Mouse (Mus musculus): Measurements from ENCODE around the gene Mapk1ip1. TPM values are rescaled to one million over a fixed set of nuclear protein-coding genes. Genes with fewer than 3 reads are reported as not detected.

Mapk1ip1 gene
- polyA plus RNA-seq, 1 experiment from 2014 or later, result 12.6 TPM

DNA sequence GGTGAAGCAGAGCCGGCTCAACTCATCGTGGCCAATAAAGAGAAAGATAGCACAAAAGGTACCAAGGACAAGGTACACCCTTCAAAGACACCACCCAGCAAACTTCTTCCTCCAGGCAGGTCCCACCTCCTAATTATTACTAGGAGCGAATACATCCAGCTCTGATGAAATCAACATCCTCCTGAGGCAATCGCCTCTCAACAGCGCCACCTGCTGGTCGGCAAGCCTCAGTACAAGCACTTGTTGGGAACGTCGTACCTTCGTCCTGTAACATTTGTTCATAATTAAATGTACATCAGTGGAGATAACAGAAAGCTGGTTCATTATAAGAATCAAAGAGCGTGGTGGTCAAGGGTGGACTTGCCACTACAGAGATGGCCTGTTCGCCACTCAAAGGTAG lies 18.3 kb downstream of the Mapk1ip1 start:
- no peaks in the 10 kb centered on the region for H3K36me3 ChIP-seq
- 16% methylated on average over 11 of the region's 11 CpGs for WGBS
- peaks cover 2% of the 10 kb centered on the region; the same call in 1 of the 2 replicates for H3K4me1 ChIP-seq
- H3K9me3 ChIP-seq, result no peaks in the 10 kb centered on the region
- no peak for ATAC-seq (ENCODE audit: insufficient number of reproducible peaks, insufficient read depth, low FRiP score, low TSS enrichment)
- no peak overlapping the region for H3K4me3 ChIP-seq
- no peak overlapping the region for H3K27ac ChIP-seq
- no peak overlapping the region for H3K4me2 ChIP-seq (replicated peaks)
- H3K9ac ChIP-seq, result no peak overlapping the region
- H3K27me3 ChIP-seq, result no peaks in the 10 kb centered on the region

DNA sequence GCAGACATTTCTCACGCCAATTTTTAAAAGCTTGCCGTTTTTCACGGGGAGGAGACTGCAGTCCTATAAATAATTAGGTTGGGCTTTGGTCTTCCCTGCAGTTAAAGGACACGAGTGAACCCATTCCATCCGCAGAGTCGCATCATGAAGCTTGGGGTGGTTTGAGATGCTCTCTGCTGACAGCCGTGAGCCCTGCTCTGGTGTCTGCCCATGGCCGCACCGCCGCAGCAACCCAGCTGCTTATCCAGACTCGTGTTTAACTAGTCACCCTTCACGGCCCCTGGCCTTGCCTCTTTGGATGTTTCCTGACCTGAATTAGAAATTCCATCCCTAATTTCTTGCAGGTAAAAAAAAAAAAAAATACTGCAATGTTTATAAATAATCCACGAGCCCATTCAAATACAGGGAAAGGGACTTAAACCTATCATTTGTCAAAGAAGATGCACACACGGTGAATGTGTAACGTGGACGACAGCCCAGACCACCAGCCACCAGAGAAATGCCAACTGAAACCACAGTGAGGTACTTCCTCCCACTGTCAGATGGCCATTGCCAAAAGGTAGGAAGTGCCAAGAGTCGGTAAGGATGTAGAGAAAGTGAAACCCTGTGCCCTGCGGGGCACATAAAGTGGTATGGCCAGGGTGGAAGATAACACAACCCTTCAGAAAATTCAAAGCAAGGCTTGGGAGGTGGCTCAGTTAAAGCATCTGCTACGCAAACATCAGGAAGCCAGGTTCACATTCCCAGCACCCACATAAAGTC lies 20.9 kb downstream of the Mapk1ip1 start:
- H3K4me2 ChIP-seq (replicated peaks), result no peak overlapping the region
- H3K4me1 ChIP-seq, result peaks cover 2% of the 10 kb centered on the region; the same call in 1 of the 2 replicates
- H3K4me3 ChIP-seq, result no peak overlapping the region
- H3K9me3 ChIP-seq, result no peaks in the 10 kb centered on the region
- H3K36me3 ChIP-seq, result no peaks in the 10 kb centered on the region
- no peak overlapping the region for H3K27ac ChIP-seq
- WGBS, result 83% methylated on average over 19 of the region's 19 CpGs
- ATAC-seq (ENCODE audit: insufficient number of reproducible peaks, insufficient read depth, low FRiP score, low TSS enrichment), result no peak
- no peak overlapping the region for H3K9ac ChIP-seq
- no peaks in the 10 kb centered on the region for H3K27me3 ChIP-seq

DNA sequence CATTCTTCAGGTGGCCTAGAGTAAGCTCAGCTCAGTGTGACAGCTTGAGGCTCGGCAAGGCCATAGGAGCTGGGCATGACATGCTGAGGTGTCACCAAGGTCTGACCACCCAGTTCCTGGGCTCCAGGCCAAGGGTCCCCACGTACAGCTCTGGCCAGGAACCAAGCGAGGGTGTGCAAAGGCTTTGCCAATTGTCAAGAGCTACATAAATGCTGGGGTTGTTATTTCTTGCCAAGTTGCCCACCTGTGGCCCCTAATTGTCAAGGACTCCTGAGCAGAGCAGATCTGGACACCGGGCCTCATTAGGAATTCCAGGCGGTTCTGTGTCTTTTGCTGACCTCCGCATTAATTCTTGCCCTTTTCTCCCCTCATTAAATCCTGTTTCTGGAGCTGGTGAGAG lies 21.6 kb downstream of the Mapk1ip1 start:
- Histone ChIP-seq H3K27me3 (no peaks in the 10 kb centered on the region), H3K4me3 (no peak overlapping the region), H3K9me3 (no peaks in the 10 kb centered on the region), H3K4me2 (replicated peaks) (no peak overlapping the region), H3K36me3 (no peaks in the 10 kb centered on the region), H3K9ac (no peak overlapping the region), H3K4me1 (peaks cover 2% of the 10 kb centered on the region; the same call in 1 of the 2 replicates), H3K27ac (no peak overlapping the region)
- ATAC-seq (ENCODE audit: insufficient number of reproducible peaks, insufficient read depth, low FRiP score, low TSS enrichment), result no peak
- WGBS, result 82% methylated on average over 6 of the region's 6 CpGs

DNA sequence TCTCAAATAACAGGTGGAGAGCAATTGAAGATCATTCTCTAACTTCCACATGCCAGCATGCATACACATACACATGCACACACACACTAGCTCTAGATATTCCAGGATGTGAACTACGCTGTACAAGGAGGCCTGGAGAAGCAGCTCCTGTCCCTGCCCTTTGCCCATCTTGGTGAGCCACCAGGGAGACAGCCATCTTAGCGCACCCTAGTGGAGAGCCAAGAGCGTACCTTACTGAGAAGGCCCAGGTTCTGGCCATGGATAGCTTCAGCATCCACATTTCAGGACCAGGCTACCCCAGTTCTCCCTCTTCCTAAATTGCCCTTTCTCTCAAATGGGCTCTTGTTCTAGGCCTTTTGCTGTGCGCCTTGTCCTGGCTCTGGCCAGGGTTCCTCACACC lies 27.8 kb downstream of the Mapk1ip1 start:
- peaks cover 7% of the 10 kb centered on the region for H3K4me1 ChIP-seq
- H3K4me3 ChIP-seq, result no peak overlapping the region
- WGBS, result 48% methylated on average over 4 of the region's 4 CpGs
- H3K36me3 ChIP-seq, result no peaks in the 10 kb centered on the region
- H3K9me3 ChIP-seq, result no peaks in the 10 kb centered on the region
- no peak overlapping the region for H3K4me2 ChIP-seq (replicated peaks)
- no peak for ATAC-seq (ENCODE audit: insufficient number of reproducible peaks, insufficient read depth, low FRiP score, low TSS enrichment)
- H3K27ac ChIP-seq, result no peak overlapping the region
- peaks cover under 1% of the 10 kb centered on the region; the same call in 1 of the 2 replicates for H3K27me3 ChIP-seq
- H3K9ac ChIP-seq, result no peak overlapping the region

DNA sequence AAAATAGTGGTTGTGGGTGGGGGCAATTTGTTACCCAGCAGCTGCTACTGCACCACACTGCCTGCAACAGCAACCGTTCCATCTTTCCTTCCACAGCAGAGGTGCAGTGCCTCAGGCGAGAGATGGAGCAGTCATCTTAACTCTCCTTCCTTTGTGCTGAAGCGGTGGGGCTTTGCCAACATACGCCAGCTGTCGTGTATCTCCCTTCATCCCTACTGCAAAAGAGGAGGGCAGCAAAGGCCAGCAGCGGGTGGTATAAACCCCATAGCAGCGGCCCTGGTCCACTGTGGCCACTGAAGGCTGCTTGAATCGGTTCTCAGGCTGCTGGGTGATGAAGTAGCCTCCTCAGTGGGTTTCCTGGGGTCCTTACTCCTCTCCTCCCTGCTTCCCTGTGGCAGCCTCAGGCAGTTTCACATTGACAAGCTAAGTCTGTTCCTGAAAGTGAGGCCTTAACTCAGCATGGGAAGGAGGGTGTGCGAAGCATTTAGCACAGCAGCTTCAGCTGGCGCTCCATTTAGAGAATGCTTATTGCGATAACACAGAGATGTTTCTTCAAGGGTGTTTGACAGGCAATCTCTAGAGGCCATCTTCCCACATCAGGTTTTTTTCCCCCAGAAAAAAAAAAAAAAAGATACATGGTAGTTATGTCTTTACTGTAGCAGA lies 32.7 kb downstream of the Mapk1ip1 start:
- Histone ChIP-seq H3K4me2 (replicated peaks) (no peak overlapping the region), H3K27ac (no peak overlapping the region), H3K27me3 (peaks cover 3% of the 10 kb centered on the region; the same call in 1 of the 2 replicates), H3K4me1 (peaks cover 11% of the 10 kb centered on the region), H3K9me3 (no peaks in the 10 kb centered on the region), H3K9ac (no peak overlapping the region), H3K36me3 (no peaks in the 10 kb centered on the region), H3K4me3 (no peak overlapping the region)
- 66% methylated on average over 11 of the region's 11 CpGs for WGBS
- no peak for ATAC-seq (ENCODE audit: insufficient number of reproducible peaks, insufficient read depth, low FRiP score, low TSS enrichment)

DNA sequence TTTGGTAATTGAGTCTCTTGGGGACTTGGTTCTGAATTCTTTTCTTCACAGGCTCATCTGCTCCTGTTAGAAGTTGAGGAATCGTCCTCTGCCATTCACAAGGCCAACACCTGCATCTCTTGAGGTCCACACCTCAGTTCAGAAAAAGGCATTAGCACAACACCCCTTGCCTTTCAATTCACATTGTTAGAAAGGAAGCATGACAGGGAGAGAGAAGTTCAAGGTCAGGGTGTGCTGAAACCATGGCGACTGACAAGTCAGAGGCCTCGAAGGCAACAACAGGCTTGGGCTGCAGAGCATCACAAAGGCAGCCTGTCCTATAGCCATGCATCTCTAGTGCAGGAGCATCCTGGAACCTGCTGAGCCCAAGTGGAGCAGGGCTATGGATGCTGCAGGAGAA lies 38.9 kb downstream of the Mapk1ip1 start:
- 84% methylated on average over 3 of the region's 3 CpGs for WGBS
- no peak for ATAC-seq (ENCODE audit: insufficient number of reproducible peaks, insufficient read depth, low FRiP score, low TSS enrichment)
- H3K9me3 ChIP-seq, result 0 out of 2 replicates have a peak, but pooled peaks cover 5% of the 10 kb centered on the region

DNA sequence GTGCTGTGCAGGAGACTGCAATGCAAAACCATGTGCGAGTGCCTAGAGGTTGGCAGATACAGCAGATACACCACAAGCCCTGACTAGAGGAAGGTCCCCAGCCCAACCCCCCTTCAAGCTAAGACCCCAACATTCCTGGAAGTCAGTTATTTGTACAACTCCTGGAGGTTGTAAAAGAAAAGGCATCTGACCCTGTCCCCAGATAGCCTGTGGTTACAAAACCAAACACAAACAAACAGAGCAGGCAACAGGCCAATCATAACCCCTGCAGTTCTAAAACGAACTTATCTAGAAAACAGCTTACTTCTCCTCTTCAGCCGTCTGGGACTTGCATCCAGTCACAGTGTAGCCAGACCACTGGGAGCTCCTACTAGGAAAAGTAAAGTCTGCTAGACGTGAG lies 42.7 kb downstream of the Mapk1ip1 start:
- no peak overlapping the region for H3K4me2 ChIP-seq (replicated peaks)
- no peak for ATAC-seq (ENCODE audit: insufficient number of reproducible peaks, insufficient read depth, low FRiP score, low TSS enrichment)
- no peak overlapping the region for H3K27ac ChIP-seq
- H3K4me3 ChIP-seq, result no peak overlapping the region
- H3K27me3 ChIP-seq, result no peaks in the 10 kb centered on the region
- 29% methylated on average over 4 of the region's 4 CpGs for WGBS
- no peak overlapping the region for H3K9ac ChIP-seq
- 0 out of 2 replicates have a peak, but pooled peaks cover 5% of the 10 kb centered on the region for H3K9me3 ChIP-seq
- no peaks in the 10 kb centered on the region for H3K36me3 ChIP-seq
- H3K4me1 ChIP-seq, result 0 out of 2 replicates have a peak, but pooled peaks cover 3% of the 10 kb centered on the region

More for the DNA sequence above, 38.9 kb downstream of the Mapk1ip1 start:
- Histone ChIP-seq H3K9ac (no peak overlapping the region), H3K36me3 (no peaks in the 10 kb centered on the region), H3K4me2 (replicated peaks) (no peak overlapping the region), H3K27ac (no peak overlapping the region), H3K4me1 (0 out of 2 replicates have a peak, but pooled peaks cover 3% of the 10 kb centered on the region), H3K4me3 (no peak overlapping the region), H3K27me3 (no peaks in the 10 kb centered on the region)

DNA sequence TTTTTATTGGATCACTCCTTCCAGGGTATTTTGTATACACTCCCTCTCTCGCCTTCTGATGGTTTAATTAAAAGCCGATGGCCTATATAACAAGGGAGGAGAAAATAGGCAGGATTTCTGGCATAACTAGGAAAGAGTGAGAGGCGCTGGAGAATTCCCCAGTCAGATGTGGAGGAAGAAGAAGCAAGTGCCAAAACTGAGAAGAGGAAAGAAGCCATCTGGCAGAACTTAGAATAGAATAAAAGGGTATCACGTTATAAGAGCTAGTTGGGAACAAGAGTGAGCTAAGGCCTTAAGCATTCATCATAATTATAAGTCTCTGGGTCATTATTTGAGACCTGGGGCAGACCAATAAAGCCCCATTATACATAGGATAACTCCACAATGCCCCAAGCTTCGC lies 58.0 kb downstream of the Mapk1ip1 start:
- WGBS, result 79% methylated on average over 5 of the region's 5 CpGs
- H3K27ac ChIP-seq, result no peak overlapping the region
- H3K4me2 ChIP-seq (replicated peaks), result no peak overlapping the region

More for the DNA sequence above, 58.0 kb downstream of the Mapk1ip1 start:
- H3K36me3 ChIP-seq, result no peaks in the 10 kb centered on the region
- no peaks in the 10 kb centered on the region for H3K4me1 ChIP-seq
- H3K9ac ChIP-seq, result no peak overlapping the region
- no peak for ATAC-seq (ENCODE audit: insufficient number of reproducible peaks, insufficient read depth, low FRiP score, low TSS enrichment)
- no peak overlapping the region for H3K4me3 ChIP-seq
- H3K27me3 ChIP-seq, result no peaks in the 10 kb centered on the region
- H3K9me3 ChIP-seq, result no peaks in the 10 kb centered on the region

Other genes with a start within 250 kb of the Mapk1ip1 start
- 51.7 and 57.6 TPM in 2 replicates for gene Ppp2r2d, start 194 bp downstream of the Mapk1ip1 start, polyA plus RNA-seq (2016; fragmentation: Nextera tagmentation; extraction: Ambion mirVana)
- 84.2 and 91.0 TPM in 2 replicates for gene Bnip3, start 63.2 kb upstream of the Mapk1ip1 start, polyA plus RNA-seq (2016; fragmentation: Nextera tagmentation; extraction: Ambion mirVana)
- gene Jakmip3, start 94.5 kb upstream of the Mapk1ip1 start, polyA plus RNA-seq (2016; fragmentation: Nextera tagmentation; extraction: Ambion mirVana), result 0.67 and 0.74 TPM in 2 replicates
- gene Dpysl4, start 239.7 kb upstream of the Mapk1ip1 start, polyA plus RNA-seq (2016; fragmentation: Nextera tagmentation; extraction: Ambion mirVana), result 52.8 and 62.3 TPM in 2 replicates